Mouse (Mus musculus): Measurements from ENCODE around the gene Rps10.

Rps10 gene

DNA sequence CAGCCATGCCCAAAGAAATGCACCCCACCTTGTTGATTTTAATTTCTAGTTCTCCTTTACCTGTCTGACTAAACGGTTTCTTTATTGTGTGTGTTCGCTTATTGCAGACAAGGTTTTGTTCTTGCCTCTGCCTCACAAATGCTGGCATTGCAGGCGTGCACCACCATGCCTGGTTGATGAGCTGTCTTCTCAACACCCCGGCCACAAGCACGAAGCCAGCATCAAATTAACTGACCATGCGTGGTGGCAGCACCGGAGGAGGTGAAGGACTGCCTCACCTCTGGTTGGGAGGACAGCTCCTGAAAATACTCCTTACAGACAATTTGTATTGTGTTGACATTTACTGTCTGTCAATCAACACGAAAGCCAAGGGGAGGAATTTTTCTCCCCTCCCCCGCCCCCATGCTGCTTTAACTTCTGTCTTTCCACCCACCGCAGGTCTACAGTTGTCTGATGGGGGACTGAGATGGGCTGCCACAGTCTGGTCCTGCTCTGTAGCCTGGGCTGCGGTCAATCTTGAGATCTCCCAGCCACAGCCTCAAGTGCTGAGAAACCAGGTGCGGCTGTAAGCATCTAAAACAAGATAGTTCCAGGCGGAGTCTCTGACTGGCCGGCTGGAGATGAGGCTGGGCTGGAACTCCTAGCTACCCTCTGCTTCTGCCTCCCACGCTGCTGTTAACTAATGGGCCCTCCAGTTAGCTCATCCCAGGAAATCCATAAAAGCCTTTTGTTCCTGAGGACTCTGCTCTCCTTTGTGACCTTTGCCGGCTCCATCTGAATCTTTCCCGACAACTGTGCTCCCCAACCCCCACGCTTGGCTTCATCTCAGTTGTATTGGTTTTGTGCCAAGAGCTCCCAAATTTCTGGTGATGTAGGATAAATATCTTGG is at the start of gene Rps10:
Gene Rps10, minus strand, starts transcription at position 538 of the 889 bp plus-strand sequence.
- DNase-seq, result peak; percentile 55 to 62

DNA sequence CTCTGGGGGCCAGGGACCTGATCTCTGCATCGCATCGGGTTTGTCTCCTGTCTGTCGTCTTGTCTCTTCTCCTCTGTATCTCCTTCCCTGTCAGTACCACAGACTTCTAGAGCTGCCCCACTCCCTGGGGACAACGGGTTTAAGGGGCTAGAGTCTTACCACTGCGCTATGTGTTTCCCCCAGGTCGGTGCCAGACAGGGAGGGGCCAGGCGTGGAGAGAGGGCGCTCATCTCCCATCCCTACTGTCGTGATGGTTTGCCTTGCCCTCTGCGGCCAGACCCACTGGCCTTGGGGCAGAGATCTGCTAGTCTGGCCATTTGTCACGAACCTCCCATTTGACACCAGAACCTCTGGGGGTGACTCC is 49.1 kb upstream of the Rps10 start:
- no peak for DNase-seq

DNA sequence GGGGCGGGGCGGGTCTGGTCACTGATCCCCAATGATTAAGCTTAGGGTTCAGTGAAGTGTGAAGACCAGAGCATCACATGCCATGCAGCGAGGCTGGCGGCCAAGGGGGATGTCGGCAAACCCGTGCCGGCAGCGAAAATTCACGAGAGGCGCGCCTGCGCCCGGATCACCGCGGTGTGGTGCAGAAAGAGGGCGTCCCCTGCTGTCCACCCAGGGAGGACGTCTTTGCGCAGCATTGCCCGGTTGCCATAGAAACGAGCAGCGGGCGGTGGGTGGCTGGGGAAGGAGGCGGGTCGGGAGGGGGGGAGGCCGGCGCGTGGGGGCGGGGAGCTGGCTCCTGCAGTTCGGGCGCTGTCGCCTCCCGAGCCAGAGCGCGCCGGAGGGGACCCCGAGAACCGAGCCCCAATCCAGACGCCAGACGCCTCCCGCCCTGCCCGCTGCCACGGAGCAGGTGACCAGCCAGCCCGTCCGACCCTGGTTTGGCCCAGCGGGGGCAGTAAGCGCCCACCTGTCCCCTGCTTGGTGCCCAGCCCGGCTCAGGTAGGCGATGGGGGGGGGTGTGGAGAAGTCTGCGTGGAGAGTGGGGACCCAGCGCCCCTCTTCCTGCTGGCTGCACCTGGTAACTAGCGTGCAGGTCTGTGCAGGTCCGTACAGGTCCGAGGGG is 48.5 kb upstream of the Rps10 start:
- peak; percentile 73 to 83 for DNase-seq

DNA sequence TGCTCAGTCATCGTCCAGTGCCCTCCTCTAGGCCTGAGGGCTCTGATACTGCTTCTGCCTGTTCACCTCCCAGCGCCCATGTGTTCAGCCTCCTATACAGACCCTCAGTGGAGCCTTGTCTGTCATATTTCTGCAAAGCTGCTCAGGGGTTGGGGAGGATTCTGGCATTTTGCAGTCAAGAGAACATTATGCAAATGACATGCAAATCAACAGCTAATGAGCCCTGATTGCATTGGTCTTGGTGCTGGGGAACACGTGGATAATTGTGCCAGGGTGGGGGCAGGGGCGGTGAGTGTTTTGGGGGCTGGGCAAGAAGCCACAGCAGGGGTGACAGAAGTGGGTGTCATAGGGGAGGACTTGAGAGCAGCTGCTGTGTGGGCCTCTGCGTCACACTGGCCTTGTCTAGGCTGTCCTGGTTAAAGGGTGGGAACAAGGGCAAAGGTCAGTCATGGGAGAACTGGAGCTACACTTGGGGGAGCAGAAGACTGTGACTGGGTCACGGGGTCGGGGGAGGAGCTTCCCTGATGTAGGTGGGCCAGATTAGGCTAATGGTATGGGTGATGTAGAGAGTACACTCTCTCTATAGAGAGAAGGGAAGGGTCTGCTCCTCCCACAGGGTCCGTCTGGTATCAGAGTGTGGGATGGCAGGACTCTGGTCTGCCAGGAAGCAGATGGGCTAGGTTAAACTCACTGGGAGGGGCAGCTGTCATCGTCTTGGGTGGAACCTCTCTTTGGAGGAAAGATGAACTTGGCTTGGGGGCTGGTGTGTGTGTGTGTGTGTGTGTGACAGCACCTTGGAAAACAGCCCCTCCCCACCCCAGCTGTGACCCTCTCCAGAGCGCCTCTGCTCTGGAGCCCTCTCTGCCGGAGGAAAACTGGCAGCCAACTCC is 42.7 kb upstream of the Rps10 start:
- peak in 1 of 2 experiments; percentile 53 for DNase-seq

DNA sequence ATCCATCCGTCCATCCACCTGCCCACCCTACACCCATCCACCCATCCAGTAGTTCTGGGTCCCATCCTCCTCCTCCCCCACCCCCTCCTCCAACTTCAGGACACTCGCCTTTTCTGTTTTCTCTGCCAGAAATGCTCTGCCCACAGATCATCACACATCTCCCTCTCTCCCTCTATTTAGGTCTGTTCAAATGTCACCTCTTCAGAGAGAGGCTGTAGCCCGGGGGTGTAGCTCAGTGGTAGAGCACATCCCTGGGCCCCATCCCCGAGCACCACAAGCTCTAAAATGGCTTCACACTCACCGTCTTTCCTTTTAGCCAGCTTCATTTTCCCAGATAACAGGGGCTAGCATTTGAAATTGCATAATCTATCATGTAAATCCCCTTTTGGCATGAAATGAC is 41.3 kb upstream of the Rps10 start:
- DNase-seq, result no peak

DNA sequence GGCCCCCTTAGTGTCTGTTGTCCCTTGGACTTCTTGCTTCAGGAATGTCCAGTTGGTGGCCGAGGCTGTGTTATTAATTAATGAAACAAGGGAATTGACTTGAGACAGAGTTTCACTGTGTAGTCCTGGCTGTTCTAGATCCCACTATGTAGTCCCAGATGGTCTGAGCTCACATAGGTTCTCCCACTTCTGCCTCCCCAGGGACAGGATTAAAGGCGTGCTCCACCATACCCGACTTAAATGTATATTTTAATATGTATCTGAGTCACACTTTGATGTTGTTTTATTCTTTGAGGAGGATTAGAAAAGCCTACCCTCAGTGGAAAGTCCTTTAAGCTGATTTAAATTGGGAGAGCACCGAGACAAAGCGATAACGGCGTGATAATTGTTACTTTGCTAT is 39.8 kb upstream of the Rps10 start:
- DNase-seq, result no peak

DNA sequence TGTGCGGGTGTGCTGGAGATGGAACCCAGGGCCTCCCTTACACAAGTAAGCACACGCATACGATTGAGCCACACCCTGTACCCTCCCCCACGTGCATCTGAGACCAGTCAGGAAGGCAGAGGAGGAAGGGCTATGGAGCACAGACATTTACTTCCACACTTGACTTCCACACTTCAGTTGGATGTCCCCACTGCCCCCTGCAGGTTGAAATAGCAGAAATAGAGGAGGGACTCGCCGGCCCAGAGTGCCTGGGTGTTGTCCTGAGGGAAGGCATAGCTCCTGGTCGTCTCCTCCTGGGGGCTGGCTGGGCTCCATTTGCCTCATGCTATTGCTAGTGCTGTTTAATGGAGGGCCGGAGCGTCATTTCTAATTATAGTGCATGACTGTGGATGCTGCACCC is 39.0 kb upstream of the Rps10 start:
- DNase-seq, result peak in 1 of 2 experiments; percentile 61

DNA sequence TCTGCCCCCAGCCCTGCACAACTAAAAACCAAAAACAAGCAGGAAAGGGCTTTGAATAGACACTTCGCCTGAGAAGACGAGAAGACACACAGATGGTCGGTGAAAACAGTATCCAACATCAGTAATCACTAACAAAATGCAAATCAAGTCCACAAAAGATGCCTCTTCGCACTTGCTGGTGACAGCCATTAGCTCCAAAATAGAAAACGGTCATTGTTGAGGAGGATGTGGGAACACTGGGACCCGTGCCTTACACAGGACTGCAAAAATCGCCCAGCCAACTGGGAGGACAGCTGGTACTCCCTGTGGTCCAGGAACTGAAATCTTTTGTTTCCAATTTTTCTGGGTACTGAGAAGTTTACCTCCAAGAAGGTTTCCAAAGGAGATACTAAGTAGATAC is 37.5 kb upstream of the Rps10 start:
- no peak for DNase-seq

DNA sequence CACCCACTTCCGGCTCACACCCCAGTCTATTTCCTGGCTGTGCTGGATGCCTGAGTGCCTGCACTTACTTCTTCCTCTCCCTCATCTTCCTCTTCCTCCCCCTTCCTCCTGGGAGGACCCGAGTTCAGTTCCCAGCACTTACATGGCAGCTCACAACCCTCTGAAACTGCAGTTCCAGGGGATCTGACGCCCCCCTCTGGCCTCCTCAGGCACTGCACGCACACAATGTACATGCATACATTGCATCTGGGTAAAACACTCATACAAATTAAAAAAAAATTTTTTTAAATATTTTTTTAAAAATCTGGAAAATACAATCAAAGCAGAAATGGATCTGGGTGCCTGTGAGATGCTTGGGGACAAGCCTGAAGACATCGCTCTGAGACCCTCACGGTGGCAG is 35.3 kb upstream of the Rps10 start:
- no peak for DNase-seq

DNA sequence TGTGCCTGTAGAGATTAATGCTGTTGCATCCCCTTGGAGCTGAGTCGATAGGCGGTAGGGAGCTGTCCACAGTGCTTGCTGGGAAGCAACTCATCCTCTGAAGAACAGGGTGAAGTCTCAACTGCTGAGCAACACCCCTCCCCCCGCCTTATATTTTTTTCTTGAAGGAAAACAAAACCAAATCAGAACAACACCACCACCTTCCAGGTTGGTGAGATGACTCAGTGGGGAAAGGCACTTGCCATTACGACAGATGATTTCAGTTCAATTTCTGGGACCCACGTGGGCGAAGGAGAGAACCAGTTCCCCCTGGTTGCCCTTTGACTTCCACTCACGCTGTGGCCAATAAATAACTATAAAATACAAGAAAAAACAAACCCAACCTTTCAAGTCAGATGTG is 22.3 kb upstream of the Rps10 start:
- DNase-seq, result no peak

DNA sequence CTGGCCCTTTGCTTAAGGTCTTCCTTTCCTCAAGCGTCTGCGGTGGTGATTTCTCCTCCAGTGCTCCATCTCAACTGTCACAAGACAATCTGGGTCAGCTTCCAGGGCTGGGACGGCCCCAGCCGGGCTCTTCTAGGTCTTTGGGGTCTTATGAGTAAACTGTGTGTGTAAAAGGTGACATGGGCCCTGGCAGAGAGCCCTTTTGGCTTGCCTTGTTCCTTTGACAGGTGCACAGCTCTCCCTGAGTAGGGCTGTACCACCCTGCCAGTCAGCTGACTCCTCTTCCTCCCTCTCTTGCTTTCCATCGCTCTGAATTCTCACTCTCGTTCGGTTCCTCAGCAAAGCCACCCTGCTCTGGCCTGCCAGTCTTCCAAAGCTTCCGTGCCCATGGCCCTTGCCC is 20.7 kb upstream of the Rps10 start:
- DNase-seq, result peak; percentile 87 to 90

DNA sequence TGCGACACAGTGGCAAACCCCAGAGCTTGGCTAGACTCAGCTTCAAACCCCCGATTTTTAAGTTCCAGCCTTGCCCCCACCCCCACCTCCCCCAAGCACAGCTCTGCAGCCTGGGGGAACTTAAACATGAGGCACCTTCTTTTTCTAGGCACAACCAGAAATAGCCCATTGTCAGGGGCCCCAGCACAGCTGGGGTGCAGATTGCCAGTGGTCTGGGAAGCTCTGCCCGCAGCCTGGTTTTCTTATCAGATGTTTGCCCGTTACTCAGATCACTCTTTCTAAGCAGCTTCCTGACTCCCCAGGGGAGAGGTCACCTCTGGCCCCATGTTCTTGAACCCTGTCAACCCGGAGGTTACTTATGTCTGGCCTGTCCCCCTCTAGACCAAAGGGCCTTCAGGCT is 19.9 kb upstream of the Rps10 start:
- no peak for DNase-seq

DNA sequence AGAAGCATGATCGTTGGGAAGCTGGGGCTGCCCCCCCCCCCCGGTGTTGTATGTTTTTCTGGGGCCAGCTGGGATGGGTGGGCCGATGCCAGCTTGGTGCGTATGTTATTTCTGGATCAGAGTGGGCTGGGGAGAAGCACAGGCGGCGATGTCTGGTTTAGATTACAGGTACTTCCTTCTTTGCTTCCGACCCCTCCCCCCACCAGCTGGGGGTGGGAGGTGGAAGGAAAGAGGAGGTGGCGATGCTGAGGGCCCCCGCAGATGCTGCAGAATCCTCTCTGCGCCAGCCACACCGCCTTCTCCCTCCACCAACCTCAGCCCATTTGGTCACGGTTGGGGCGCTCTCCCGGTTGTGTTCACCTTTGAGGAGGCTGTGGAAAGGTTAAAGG is 19.5 kb upstream of the Rps10 start:
- DNase-seq, result peak; percentile 75 to 85

DNA sequence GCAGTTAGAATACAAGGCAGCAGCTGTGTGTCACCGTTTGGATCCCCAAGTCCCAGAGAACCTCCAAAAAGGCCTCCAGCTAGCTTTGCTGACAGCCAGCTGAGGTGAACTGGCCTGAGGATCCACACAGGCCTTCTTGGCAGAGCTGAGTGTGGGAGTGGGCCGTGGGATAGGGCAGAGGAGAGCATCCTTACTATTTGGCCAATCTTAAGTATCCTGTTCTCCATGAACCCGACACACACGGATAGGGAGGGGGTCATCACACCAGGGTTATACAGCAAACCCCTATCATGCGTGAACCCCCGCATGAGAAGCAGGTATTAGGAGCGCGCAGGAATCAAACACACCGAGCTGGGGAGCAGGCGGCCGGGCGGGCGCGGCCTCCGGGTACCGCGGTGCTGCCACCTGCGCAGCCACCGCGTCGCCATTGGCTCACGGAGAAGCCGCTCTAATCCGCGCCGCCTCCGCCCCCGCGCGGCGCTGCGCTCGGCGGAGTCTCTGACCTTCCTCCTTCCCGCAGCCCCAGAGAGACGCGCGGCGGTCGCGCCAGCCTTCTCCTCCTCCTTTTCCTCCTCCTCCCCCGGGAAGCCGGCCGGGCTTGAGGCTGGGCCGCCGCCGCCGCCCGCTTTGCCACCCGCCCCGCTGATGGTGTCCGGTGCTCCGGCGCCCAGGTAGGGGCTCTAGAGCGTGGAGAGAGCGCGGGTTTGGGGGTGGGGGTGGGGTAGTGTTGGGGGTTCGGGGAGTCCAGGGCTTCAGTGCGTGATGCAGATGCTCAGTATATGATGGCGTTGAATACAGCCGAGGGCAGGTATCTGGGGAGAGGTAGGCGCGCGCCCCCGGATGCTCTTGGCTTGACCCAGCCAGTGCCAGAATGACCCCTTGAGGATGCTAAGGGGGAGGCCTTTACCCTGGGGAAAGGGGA is 18.9 kb upstream of the Rps10 start, which contains the start of gene Pacsin1:
Gene Pacsin1, plus strand, starts transcription at position 421 of the 922 bp plus-strand sequence.
- peak; percentile 93 to 96 for DNase-seq

DNA sequence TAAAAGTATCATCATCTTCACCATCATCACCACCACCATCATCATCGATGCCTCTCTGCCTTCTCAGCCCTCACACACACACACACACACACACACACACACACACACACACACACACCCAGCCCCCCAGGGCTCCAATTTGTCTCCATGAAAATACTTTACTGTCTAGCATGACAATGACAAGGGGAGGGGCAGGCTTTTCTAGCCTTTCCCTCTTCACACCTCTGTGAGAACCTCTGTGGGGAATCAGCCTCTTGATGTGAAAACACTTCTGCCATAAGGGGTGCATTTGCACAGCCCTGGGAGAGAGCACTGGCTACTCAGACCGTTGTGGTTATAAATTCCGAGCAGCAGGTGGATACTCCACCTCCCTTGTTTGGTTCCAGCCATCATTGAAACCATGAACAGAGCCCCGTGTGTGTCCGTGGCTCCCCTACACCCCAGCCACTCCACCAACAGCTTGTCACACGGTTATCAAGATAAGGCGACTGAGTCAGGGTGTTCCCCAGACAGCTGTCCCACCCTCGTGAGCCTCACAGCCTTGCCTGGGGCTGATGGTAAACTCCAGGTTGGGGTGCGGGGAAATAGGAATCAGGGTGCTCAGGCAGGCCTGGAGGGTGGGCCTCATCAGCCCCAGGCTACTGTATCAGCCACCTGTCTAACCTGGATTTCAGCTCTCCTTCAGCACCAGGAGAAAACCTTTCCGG is 16.9 kb upstream of the Rps10 start:
- no peak for DNase-seq

DNA sequence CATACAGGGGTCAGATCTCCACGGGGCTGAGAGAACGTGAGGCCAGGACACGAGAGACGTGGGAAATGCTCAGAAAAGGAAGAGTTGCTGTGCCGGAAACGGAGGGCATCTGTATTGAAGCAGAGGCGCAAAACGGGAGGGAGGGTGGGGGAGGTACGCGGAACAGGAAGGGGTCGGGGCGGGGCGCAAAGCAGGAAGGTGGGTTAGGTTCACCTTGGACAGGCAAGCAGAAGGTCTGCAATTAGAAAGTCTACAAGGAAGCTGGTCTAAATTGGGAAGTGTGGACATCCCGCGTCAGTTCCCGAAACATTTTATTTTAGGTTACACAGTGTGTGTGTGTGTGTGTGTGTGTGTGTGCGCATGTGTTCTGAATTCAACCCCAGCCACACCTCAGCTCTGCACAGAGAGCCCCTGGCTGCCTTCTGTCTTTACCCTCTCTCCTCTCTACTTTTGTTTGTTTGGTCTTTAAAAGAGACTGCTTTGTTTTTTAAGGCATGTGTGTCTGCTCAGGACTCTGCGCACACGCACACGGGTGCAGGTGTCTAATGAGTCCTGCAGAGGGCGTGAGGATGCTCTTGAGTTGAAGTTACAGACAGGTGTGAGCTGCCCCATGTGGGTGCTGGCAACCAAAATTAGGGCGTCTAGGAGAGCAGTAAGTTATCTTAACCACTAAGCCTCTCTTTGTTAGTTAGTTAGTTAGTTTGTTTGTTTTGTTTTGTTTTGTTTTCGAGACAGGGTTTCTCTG is 15.7 kb upstream of the Rps10 start:
- no peak for DNase-seq

DNA sequence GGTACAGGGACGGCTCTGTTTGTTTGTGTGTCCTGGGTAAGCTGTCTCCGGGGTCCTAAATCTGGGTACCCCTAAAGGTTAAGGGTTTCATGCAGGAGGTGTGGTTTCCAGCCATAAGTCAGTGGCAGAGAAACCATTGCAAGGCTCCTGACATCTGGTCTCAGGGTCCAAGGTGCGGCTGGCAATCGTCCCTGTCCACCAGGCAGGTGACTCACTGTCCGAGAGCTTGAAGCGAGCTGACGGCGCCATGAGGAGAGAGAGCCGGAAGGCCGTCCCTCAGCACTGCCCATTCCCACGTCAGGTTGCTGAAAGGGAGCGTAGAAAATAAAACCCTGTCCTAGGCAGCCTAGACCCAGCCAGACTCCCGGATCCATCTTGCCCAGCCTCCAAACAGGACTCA is 14.1 kb upstream of the Rps10 start:
- peak in 1 of 2 experiments; percentile 60 for DNase-seq

DNA sequence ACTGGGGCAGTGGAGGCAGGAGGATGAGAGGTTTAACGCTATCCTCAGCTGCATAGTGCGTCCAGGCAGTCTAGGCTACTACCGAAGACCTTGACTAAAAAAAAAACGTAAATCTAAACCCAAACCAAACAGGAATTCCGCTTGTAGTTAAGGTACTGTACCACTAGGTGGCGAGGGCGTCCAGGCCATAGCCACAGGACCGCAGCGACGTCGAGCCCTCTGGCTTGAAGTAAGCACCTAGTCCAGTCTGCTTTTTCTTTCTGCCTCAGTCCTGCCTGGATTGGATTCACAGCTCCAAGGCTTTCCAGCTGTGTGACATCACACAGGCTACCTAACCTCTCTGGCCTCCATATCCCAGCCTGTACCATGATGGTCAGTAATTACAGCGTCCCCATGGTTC is 13.7 kb upstream of the Rps10 start:
- DNase-seq, result peak; percentile 78 to 88

DNA sequence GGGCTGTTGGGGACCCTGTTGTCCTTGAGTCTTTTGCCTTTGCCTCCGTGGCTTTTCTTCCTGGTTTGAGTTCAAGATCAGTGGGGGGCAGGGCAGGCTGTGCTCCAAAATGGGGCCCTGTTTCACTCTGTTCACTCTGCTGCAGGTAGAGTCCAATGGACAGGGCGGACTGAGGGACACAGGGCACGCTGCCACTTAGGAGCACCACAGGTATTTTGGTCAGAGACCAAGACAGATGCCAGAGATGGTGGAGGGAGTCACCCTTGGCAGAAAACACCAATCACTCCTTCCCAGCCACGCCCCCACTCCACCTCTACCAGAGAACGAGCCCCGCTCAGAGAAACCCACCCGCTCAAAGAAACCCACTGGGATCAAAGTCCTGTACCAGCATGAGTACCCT is 9.3 kb upstream of the Rps10 start:
- DNase-seq, result peak; percentile 52 to 68

DNA sequence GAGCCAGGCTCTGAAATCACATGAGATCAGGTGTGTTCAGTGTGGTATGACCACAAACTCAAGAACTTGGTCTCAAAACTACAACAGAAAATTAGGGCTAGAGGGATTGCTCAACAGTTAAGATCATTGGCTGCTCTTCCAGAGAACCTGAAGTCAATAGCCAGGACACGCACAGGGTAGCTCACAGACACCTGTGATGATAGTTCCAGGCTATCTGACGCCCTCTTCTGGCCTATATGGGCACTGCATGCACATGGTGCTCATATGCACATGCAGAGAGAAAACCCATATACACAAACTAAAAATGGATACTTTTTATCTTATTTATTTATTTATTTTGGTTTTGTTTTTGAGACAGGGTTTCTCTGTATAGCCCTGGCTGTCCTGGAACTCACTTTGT is 8.1 kb upstream of the Rps10 start:
- peak in 1 of 2 experiments; percentile 65 for DNase-seq

DNA sequence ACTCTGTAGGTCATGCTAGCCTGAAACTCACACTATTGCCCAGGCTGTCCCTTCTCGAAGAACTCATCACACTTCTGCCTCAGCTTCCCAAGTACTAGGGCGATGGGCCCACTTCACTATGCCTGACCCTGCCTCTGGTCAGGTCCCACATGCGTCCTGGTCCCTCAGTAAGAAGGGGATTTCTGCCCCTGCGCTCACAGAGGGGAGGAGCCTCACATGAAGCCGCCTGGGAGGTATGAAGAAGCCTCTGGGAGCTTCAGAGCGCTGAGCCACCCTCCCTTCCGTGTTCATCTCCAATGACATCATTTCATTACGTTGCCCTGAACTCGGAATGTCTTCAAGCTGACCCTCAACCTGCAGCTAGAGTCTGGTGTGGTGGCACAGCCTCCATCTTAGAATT is 7.3 kb upstream of the Rps10 start:
- no peak for DNase-seq

All from cerebellum, postnatal 25 days (tissue).